8 mouse cellular contexts compared by ENCODE assay signal in genomic region chr5:33720852-33721490, GRCm38 (mm10). TPM values are rescaled to one million over a fixed set of nuclear protein-coding genes. Genes with fewer than 3 reads are reported as not detected.
DNase-seq lines count a peak whose midpoint lies in the region; ATAC-seq and TF ChIP-seq lines count a peak whose summit lies in the region.

No protein-coding gene starts in this region.

- peaks cover 61% of the 10 kb centered on the region for H3K4me1 ChIP-seq in heart, embryonic 10.5 days
- peaks cover 45% of the 10 kb centered on the region for H3K4me1 ChIP-seq in E14TG2a.4 (replicated peaks; ENCODE audit: low read depth, low read length)
- no peaks in the 10 kb centered on the region; the same call in 1 of the 2 replicates for H3K4me1 ChIP-seq in forebrain, postnatal 0 days (ENCODE audit: insufficient read depth)
- peaks cover 10% of the 10 kb centered on the region; the same call in 1 of the 2 replicates for H3K4me1 ChIP-seq in liver, embryonic 16.5 days (ENCODE audit: control insufficient read depth, low read depth, low read length)

- intact Hi-C loops in gastrocnemius, postnatal 36 days (cut with DNase I): no loop called here

- peaks cover 47% of the 10 kb centered on the region for H3K27me3 ChIP-seq in heart, embryonic 10.5 days (ENCODE audit: insufficient read depth, poor library complexity, severe bottlenecking)
- H3K27me3 ChIP-seq in E14TG2a.4 (ENCODE audit: insufficient read depth, low read length): peaks cover 93% of the 10 kb centered on the region
- no peaks in the 10 kb centered on the region for H3K27me3 ChIP-seq in forebrain, postnatal 0 days (ENCODE audit: insufficient read depth, low read length)
- H3K27me3 ChIP-seq in liver, embryonic 16.5 days (ENCODE audit: control insufficient read depth, insufficient read depth, low read depth, low read length): peaks cover 54% of the 10 kb centered on the region

- H3K36me3 ChIP-seq in heart, embryonic 10.5 days: no peaks in the 10 kb centered on the region
- no peaks in the 10 kb centered on the region for H3K36me3 ChIP-seq in E14TG2a.4 (ENCODE audit: insufficient read depth, low read length)
- no peaks in the 10 kb centered on the region for H3K36me3 ChIP-seq in forebrain, postnatal 0 days (ENCODE audit: insufficient read depth)
- H3K36me3 ChIP-seq in liver, embryonic 16.5 days (ENCODE audit: control insufficient read depth, insufficient read depth): no peaks in the 10 kb centered on the region

- no peak for TF ChIP-seq CTCF in E14TG2a.4 (conservative IDR thresholded peaks at IDR 0.05; ENCODE audit: low read length)
- no peak for TF ChIP-seq CTCF in forebrain, postnatal 0 days (IDR thresholded peaks at IDR 0.05; ENCODE audit: low read depth)

- no peak for DNase-seq in heart, embryonic 10.5 days (ENCODE audit: low spot score)
- no peak for DNase-seq in heart, adult 8-10 months (ENCODE audit: low spot score)
- DNase-seq in forebrain, postnatal 0 days: no peak
- DNase-seq in embryo, embryonic 9.5 days (ENCODE audit: extremely low spot score): no peak
- DNase-seq in natural killer cell, adult 2 months (ENCODE audit: low spot score in 2 of 2): no peak
- DNase-seq in gastrocnemius, postnatal 36 days: no peak

- H3K9ac ChIP-seq in forebrain, postnatal 0 days: no peak overlapping the region
- H3K9ac ChIP-seq in liver, embryonic 16.5 days (ENCODE audit: low read depth, low read length): no peak overlapping the region

- no peak for ATAC-seq in forebrain, postnatal 0 days
- ATAC-seq in liver, embryonic 16.5 days (ENCODE audit: low read depth): peak; percentile 39

- H3K4me3 ChIP-seq in heart, embryonic 10.5 days: peak overlapping the region; percentile 82
- H3K4me3 ChIP-seq in E14TG2a.4 (replicated peaks; ENCODE audit: low read length): peak overlapping the region; percentile 78
- H3K4me3 ChIP-seq in forebrain, postnatal 0 days (ENCODE audit: low read depth, low read length): peak overlapping the region; percentile 62
- H3K4me3 ChIP-seq in liver, embryonic 16.5 days (ENCODE audit: low read depth, low read length): peak overlapping the region; percentile 65

- H3K4me2 ChIP-seq in forebrain, postnatal 0 days (ENCODE audit: low read depth): peak overlapping the region; percentile 98
- peak overlapping the region; percentile 65 for H3K4me2 ChIP-seq in liver, embryonic 16.5 days (ENCODE audit: low read depth, low read length)

- WGBS in heart, embryonic 10.5 days: 3% methylated on average over 8 of the region's 8 CpGs
- WGBS in forebrain, postnatal 0 days: 17% methylated on average over 8 of the region's 8 CpGs
- WGBS in liver, embryonic 16.5 days (ENCODE audit: insufficient replicate concordance): 13% methylated on average over 8 of the region's 8 CpGs

- H3K9me3 ChIP-seq in heart, embryonic 10.5 days: no peaks in the 10 kb centered on the region
- no peaks in the 10 kb centered on the region for H3K9me3 ChIP-seq in E14TG2a.4 (ENCODE audit: low read length)
- no peaks in the 10 kb centered on the region for H3K9me3 ChIP-seq in forebrain, postnatal 0 days (ENCODE audit: low read length)
- no peaks in the 10 kb centered on the region for H3K9me3 ChIP-seq in liver, embryonic 16.5 days (replicated peaks; ENCODE audit: control insufficient read depth, low read length)

- peak overlapping the region; percentile 86; the same call in 1 of the 2 replicates for H3K27ac ChIP-seq in heart, embryonic 10.5 days
- no peak overlapping the region for H3K27ac ChIP-seq in forebrain, postnatal 0 days (ENCODE audit: low read depth, low read length)
- no peak overlapping the region for H3K27ac ChIP-seq in liver, embryonic 16.5 days (ENCODE audit: low read length)

RNA-seq across cellular contexts. Expression of gene Fgfr3, which starts 0.5 kb away (rescaled TPM):
- 5.8 and 8.6 TPM in 2 replicates for polyA plus RNA-seq in heart, embryonic 10.5 days (2016; fragmentation: Nextera tagmentation; extraction: Ambion mirVana)
- total RNA-seq in heart, adult 8-10 months (2022): 10 to 100 TPM in 2 of 4 experiments, 1 to 10 TPM in 2; 5.7 to 10.7 (median 9.3) TPM
- 52.2 and 56.6 TPM in 2 replicates for total RNA-seq in forebrain, postnatal 0 days (2014; rRNA removed)
- 11.7 and 22.2 TPM in 2 replicates for polyA plus RNA-seq in forebrain, postnatal 0 days (2015; fragmentation: Nextera tagmentation; extraction: Ambion mirVana)
- 2.9 and 3.4 TPM in 2 replicates for polyA plus RNA-seq in liver, embryonic 16.5 days (2015; fragmentation: Nextera tagmentation; extraction: Ambion mirVana)
- 1 to 10 TPM; 3.1 to 5.0 TPM for total RNA-seq in gastrocnemius, postnatal 36 days (2021)
